Mouse (Mus musculus) hematopoietic multipotent progenitor cell, adult 10-12 weeks (in vitro differentiated cells): Measurements from ENCODE around the gene Hsf4. TPM values are rescaled to one million over a fixed set of nuclear protein-coding genes. Genes with fewer than 3 reads are reported as not detected.

ENCODE experiments used
- polyA plus RNA-seq: library from polyadenylated mRNA; stranded (reverse); fragments of >175 nt; gene quantifications from 2 replicates; pipeline ENCODE4 v1.2.3, GENCODE M21; 2012; ENCODE audit warnings: low replicate concordance

Hsf4 gene
- polyA plus RNA-seq, result 2.4 and 4.4 TPM in 2 replicates

GRCm38 (mm10) chr8:105269461-105269947 lies at the start of gene Hsf4:
Gene Hsf4, plus strand, starts transcription at chr8:105269801.

GRCm38 (mm10) chr8:105224413-105225271 lies 45.0 kb upstream of the Hsf4 start, which contains the start of gene D230025D16Rik:
Gene D230025D16Rik, plus strand, starts transcription at chr8:105225145.

GRCm38 (mm10) chr8:105254966-105255350 lies 14.6 kb upstream of the Hsf4 start, which contains the start of gene B3gnt9:
Gene B3gnt9, minus strand, starts transcription at chr8:105255153.

GRCm38 (mm10) chr8:105264024-105264982 lies 5.3 kb upstream of the Hsf4 start, which contains the start of the genes Tradd and Fbxl8:
Gene Tradd, minus strand, starts transcription at chr8:105264609.
Gene Fbxl8, plus strand, starts transcription at chr8:105264648.

GRCm38 (mm10) chr8:105275840-105276239 lies 6.2 kb downstream of the Hsf4 start, which contains the start of gene Nol3:
Gene Nol3, plus strand, starts transcription at chr8:105276140.

GRCm38 (mm10) chr8:105289805-105290460 lies 20.3 kb downstream of the Hsf4 start, which contains the start of gene 4931428F04Rik:
Gene 4931428F04Rik, minus strand, starts transcription at chr8:105289864.

GRCm38 (mm10) chr8:105295895-105296573 lies 26.4 kb downstream of the Hsf4 start, which contains the start of gene Exoc3l:
Gene Exoc3l, minus strand, starts transcription at chr8:105296101.

GRCm38 (mm10) chr8:105297511-105298192 lies 28.1 kb downstream of the Hsf4 start, which contains the start of gene E2f4:
Gene E2f4, plus strand, starts transcription at chr8:105297663.

GRCm38 (mm10) chr8:105305211-105306145 lies 35.9 kb downstream of the Hsf4 start, which contains the start of gene Elmo3:
Gene Elmo3, plus strand, starts transcription at chr8:105305601.

Other genes with a start within 250 kb of the Hsf4 start
- not detected in 2 replicates for gene Ces3a, start 221.2 kb upstream of the Hsf4 start, polyA plus RNA-seq
- gene Ces3b, start 186.0 kb upstream of the Hsf4 start, polyA plus RNA-seq, result not detected in 2 replicates
- not detected in 2 replicates for gene Ces4a, start 138.0 kb upstream of the Hsf4 start, polyA plus RNA-seq
- gene Cbfb, start 99.1 kb upstream of the Hsf4 start, polyA plus RNA-seq, result 40.4 and 47.1 TPM in 2 replicates
- 4.3 and 8.5 TPM in 2 replicates for gene D230025D16Rik, start 44.7 kb upstream of the Hsf4 start, polyA plus RNA-seq
- gene B3gnt9, start 14.6 kb upstream of the Hsf4 start, polyA plus RNA-seq, result 6.6 and 23.7 TPM in 2 replicates
- gene Tradd, start 5.2 kb upstream of the Hsf4 start, polyA plus RNA-seq, result 38.0 and 49.7 TPM in 2 replicates
- gene Fbxl8, start 5.2 kb upstream of the Hsf4 start, polyA plus RNA-seq, result 16.2 and 22.9 TPM in 2 replicates
- gene Nol3, start 6.3 kb downstream of the Hsf4 start, polyA plus RNA-seq, result 0.17 and 0.31 TPM in 2 replicates
- 2.1 and 2.8 TPM in 2 replicates for gene 4931428F04Rik, start 20.1 kb downstream of the Hsf4 start, polyA plus RNA-seq
- gene Exoc3l, start 26.3 kb downstream of the Hsf4 start, polyA plus RNA-seq, result 2.2 and 4.8 TPM in 2 replicates
- 41.3 and 68.2 TPM in 2 replicates for gene E2f4, start 27.9 kb downstream of the Hsf4 start, polyA plus RNA-seq
- gene Elmo3, start 35.8 kb downstream of the Hsf4 start, polyA plus RNA-seq, result 3.4 and 3.9 TPM in 2 replicates
- 0.55 and 2.4 TPM in 2 replicates for gene Lrrc29, start 56.5 kb downstream of the Hsf4 start, polyA plus RNA-seq
- gene Tmem208, start 56.6 kb downstream of the Hsf4 start, polyA plus RNA-seq, result 32.3 and 42.4 TPM in 2 replicates
- gene Fhod1, start 78.2 kb downstream of the Hsf4 start, polyA plus RNA-seq, result 35.9 and 70.7 TPM in 2 replicates
- gene Slc9a5, start 79.0 kb downstream of the Hsf4 start, polyA plus RNA-seq, result 2.3 and 3.7 TPM in 2 replicates
- gene Plekhg4, start 103.5 kb downstream of the Hsf4 start, polyA plus RNA-seq, result 0.11 TPM in 1 of 2 replicates, not detected in the other
- 0.04 TPM in 1 of 2 replicates, not detected in the other for gene Kctd19, start 143.7 kb downstream of the Hsf4 start, polyA plus RNA-seq
- gene Lrrc36, start 143.8 kb downstream of the Hsf4 start, polyA plus RNA-seq, result 0.11 TPM in 1 of 2 replicates, not detected in the other
- gene Tppp3, start 201.7 kb downstream of the Hsf4 start, polyA plus RNA-seq, result 11.8 and 41.7 TPM in 2 replicates
- gene Zdhhc1, start 227.1 kb downstream of the Hsf4 start, polyA plus RNA-seq, result 8.8 and 14.2 TPM in 2 replicates
- 0.06 TPM in 1 of 2 replicates, not detected in the other for gene Hsd11b2, start 249.0 kb downstream of the Hsf4 start, polyA plus RNA-seq